Mouse (Mus musculus) heart, postnatal 0 days (tissue): Measurements from ENCODE around the gene Ehmt1. TPM values are rescaled to one million over a fixed set of nuclear protein-coding genes. Genes with fewer than 3 reads are reported as not detected.

Source experiments
- ATAC-seq: fragments of 200-750 bp; cut with Nextera tagmentation; 2 replicates; pipeline ENCODE4 v1.8.0; 2017; ENCODE audit warnings: low read depth, moderate number of reproducible peaks, moderate library complexity; ENCODE audit not compliant: insufficient read depth
- DNase-seq: peaks from one replicate; pipeline ENCODE4 v3.0.0-alpha.2; 2016; ENCODE audit warnings: low spot score
- H3K27ac ChIP-seq: fragments of 300-500 bp; sonication (generic); 2 replicates; pipeline ENCODE4 v1.5.1; 2014; ENCODE audit warnings: low read depth, mild to moderate bottlenecking
- H3K27me3 ChIP-seq: fragments of 300-500 bp; sonication (generic); 2 replicates; pipeline ENCODE4 v1.6.1; 2014; ENCODE audit warnings: low read length, mixed read lengths; ENCODE audit not compliant: control insufficient read depth, insufficient read depth
- H3K36me3 ChIP-seq: fragments of 300-500 bp; sonication (generic); replicated peaks from 2 replicates; pipeline ENCODE4 v1.6.1; 2014; ENCODE audit warnings: low read length, mixed read lengths; ENCODE audit not compliant: control insufficient read depth, insufficient read depth
- H3K4me1 ChIP-seq: fragments of 300-500 bp; sonication (generic); 2 replicates; pipeline ENCODE4 v1.6.1; 2014; ENCODE audit warnings: antibody characterized with exemption; ENCODE audit not compliant: control insufficient read depth, insufficient read depth
- H3K4me2 ChIP-seq: fragments of 300-500 bp; sonication (generic); 2 replicates; pipeline ENCODE4 v1.6.1; 2014; ENCODE audit warnings: low read depth, mild to moderate bottlenecking, low read length, moderate library complexity
- H3K4me3 ChIP-seq: fragments of 300-500 bp; sonication (generic); 2 replicates; pipeline ENCODE4 v1.5.1; 2014; ENCODE audit warnings: low read depth, low read length
- H3K9ac ChIP-seq: fragments of 300-500 bp; sonication (generic); replicated peaks from 2 replicates; pipeline ENCODE4 v1.6.1; 2014; ENCODE audit warnings: low read depth, low read length, mixed read lengths
- H3K9me3 ChIP-seq: fragments of 300-500 bp; sonication (generic); replicated peaks from 2 replicates; pipeline ENCODE4 v1.6.1; 2016; ENCODE audit warnings: low read length; ENCODE audit not compliant: control insufficient read depth
- CTCF ChIP-seq: IDR thresholded peaks from 2 replicates; pipeline ENCODE4 v1.5.1; 2016; ENCODE audit warnings: antibody characterized with exemption, control low read depth, low read depth
- EP300 ChIP-seq: IDR thresholded peaks from 2 replicates; pipeline ENCODE4 v1.6.1; 2016; ENCODE audit warnings: antibody characterized with exemption, low read depth
- WGBS: fragments of 180-500 bp; shearing (Covaris S2); extraction: QIAGEN DNeasy Blood & Tissue Kit; methylation state at CpG from one replicate; pipeline ENCODE4 v1.1.7; 2014; 5-methylcytosine and 5-hydroxymethylcytosine counted together
- polyA plus RNA-seq: library from polyadenylated mRNA; unstranded; fragments of >200 nt; fragmentation: Nextera tagmentation; extraction: Ambion mirVana; gene quantifications from 2 replicates; pipeline ENCODE4 v1.2.1, GENCODE M21; 2015
- total RNA-seq: library from RNA; depleted of rRNA; stranded (reverse); fragments of >200 nt; gene quantifications from 2 replicates; pipeline ENCODE4 v1.2.3, GENCODE M21; 2014; ENCODE audit warnings: low replicate concordance

The Ehmt1 gene
- total and polyA plus RNA-seq, 2 experiments from 2014 or later: 34.7 to 49.8 TPM

DNA sequence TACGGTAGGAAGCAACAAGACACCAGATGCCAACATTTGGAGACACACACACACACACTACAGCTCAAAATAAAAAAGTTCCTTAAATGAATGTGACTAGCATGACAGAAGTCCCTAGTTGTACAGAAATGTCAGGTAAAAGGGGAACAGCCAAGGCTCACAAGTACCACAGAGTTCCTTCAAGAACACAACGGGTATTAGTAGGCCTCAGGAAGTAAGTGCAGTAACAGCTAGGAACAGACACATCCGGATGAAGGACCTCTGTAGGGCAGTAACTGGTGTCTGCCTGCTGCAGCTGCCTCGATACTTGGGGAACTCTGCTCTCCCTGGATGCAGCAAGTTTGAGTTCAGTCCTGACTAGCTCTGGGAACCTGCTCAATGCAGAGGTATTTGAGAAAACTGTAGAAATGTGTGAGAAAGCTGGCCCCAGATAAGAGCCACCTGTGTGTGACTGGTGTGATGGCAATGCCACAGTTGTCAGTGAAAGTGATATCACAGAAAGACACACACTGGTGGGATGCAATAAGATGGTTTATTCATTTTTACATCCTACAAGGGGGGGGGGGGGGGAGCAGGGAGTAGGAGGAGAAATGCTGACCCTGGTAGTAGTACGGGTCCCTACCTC lies 122.5 kb downstream of the Ehmt1 start:
- H3K4me1 ChIP-seq: no peaks in the 10 kb centered on the region
- H3K9me3 ChIP-seq: no peaks in the 10 kb centered on the region
- H3K27me3 ChIP-seq: no peaks in the 10 kb centered on the region
- 85% methylated on average over 5 of the region's 5 CpGs for WGBS
- no peak for DNase-seq
- no peak overlapping the region for H3K4me2 ChIP-seq
- peaks cover 69% of the 10 kb centered on the region for H3K36me3 ChIP-seq
- TF ChIP-seq CTCF (no peak), EP300 (no peak)
- H3K9ac ChIP-seq: no peak overlapping the region
- no peak overlapping the region for H3K4me3 ChIP-seq
- H3K27ac ChIP-seq: no peak overlapping the region
- ATAC-seq: no peak

GRCm38 (mm10) chr2:24787250-24787649 lies 132.2 kb downstream of the Ehmt1 start:
- DNase-seq (no peak), ATAC-seq (no peak)
- TF ChIP-seq EP300: no peak
- no peak overlapping the region for H3K9ac ChIP-seq
- H3K4me1 ChIP-seq: no peaks in the 10 kb centered on the region
- H3K4me3 ChIP-seq: no peak overlapping the region
- H3K9me3 ChIP-seq: no peaks in the 10 kb centered on the region
- H3K36me3 ChIP-seq: peaks cover 24% of the 10 kb centered on the region
- 76% methylated on average over 4 of the region's 4 CpGs for whole genome bisulfite sequencing
- no peak overlapping the region for H3K27ac ChIP-seq
- H3K27me3 ChIP-seq: no peaks in the 10 kb centered on the region
- no peak overlapping the region for H3K4me2 ChIP-seq

GRCm38 (mm10) chr2:24781253-24781652 lies 138.2 kb downstream of the Ehmt1 start:
- TF ChIP-seq EP300 (no peak), CTCF (no peak)
- Histone ChIP-seq H3K4me2 (no peak overlapping the region), H3K36me3 (no peaks in the 10 kb centered on the region), H3K4me1 (no peaks in the 10 kb centered on the region), H3K27ac (no peak overlapping the region), H3K4me3 (no peak overlapping the region), H3K9me3 (no peaks in the 10 kb centered on the region), H3K9ac (no peak overlapping the region), H3K27me3 (no peaks in the 10 kb centered on the region)
- no peak for DNase-seq
- WGBS: 45% methylated on average over 4 of the region's 4 CpGs
- no peak for ATAC-seq

DNA sequence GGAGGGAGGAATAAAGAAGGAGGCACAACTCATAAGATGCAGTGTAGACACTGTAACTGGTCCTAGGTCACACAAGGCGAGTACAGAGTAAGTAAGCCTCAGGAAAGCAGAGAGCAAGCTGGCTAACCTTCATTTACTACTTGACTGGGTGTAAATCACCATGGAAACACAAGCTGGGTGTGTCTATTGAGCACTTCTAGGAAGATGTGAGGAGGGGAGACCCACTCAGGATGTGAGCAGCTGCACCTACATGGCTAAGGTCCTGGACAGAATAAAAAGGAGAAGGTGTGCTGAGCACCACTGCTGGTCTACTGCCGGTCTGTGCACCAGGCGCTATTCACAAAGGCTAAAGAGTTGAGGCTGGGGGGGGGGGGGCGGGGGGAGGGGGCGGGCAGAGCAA lies 142.6 kb downstream of the Ehmt1 start:
- Histone ChIP-seq H3K4me1 (no peaks in the 10 kb centered on the region), H3K4me3 (no peak overlapping the region), H3K36me3 (no peaks in the 10 kb centered on the region), H3K9me3 (no peaks in the 10 kb centered on the region), H3K9ac (no peak overlapping the region), H3K27ac (no peak overlapping the region), H3K27me3 (no peaks in the 10 kb centered on the region), H3K4me2 (no peak overlapping the region)
- no peak for TF ChIP-seq EP300
- no peak for TF ChIP-seq CTCF
- DNase-seq (no peak), ATAC-seq (no peak)
- 25% methylated on average over 4 of the region's 5 CpGs for WGBS

GRCm38 (mm10) chr2:24775951-24776587 lies 143.3 kb downstream of the Ehmt1 start:
- Histone ChIP-seq H3K4me3 (no peak overlapping the region), H3K4me1 (no peaks in the 10 kb centered on the region), H3K4me2 (no peak overlapping the region), H3K27ac (no peak overlapping the region), H3K9ac (no peak overlapping the region), H3K36me3 (no peaks in the 10 kb centered on the region), H3K9me3 (no peaks in the 10 kb centered on the region), H3K27me3 (no peaks in the 10 kb centered on the region)
- 58% methylated on average over 11 of the region's 11 CpGs for WGBS
- ATAC-seq (no peak), DNase-seq (no peak)
- TF ChIP-seq CTCF: no peak
- TF ChIP-seq EP300: no peak

GRCm38 (mm10) chr2:24774832-24775231 lies 144.6 kb downstream of the Ehmt1 start:
- WGBS: 57% methylated on average over 7 of the region's 7 CpGs

More at GRCm38 (mm10) chr2:24774832-24775231, 144.6 kb downstream of the Ehmt1 start:
- DNase-seq (no peak), ATAC-seq (no peak)
- Histone ChIP-seq H3K4me3 (no peak overlapping the region), H3K9ac (no peak overlapping the region), H3K9me3 (no peaks in the 10 kb centered on the region), H3K27me3 (no peaks in the 10 kb centered on the region), H3K27ac (no peak overlapping the region), H3K36me3 (no peaks in the 10 kb centered on the region), H3K4me1 (no peaks in the 10 kb centered on the region), H3K4me2 (no peak overlapping the region)
- no peak; the same call in 1 of the 2 replicates for TF ChIP-seq CTCF
- TF ChIP-seq EP300: no peak
